Mouse (Mus musculus): Measurements from ENCODE around the gene Rab20. TPM values are rescaled to one million over a fixed set of nuclear protein-coding genes. Genes with fewer than 3 reads are reported as not detected.

Gene Rab20
- polyA plus RNA-seq (2014; fragmentation: Nextera tagmentation; extraction: Ambion mirVana) = 0.61 and 0.71 TPM in 2 replicates

GRCm38 (mm10) chr8:11477811-11478761 lies at the start of gene Rab20:
Gene Rab20, minus strand, starts transcription at chr8:11478710.
- under 1% methylated on average over 66 of the region's 69 CpGs for WGBS
- ATAC-seq (ENCODE audit: insufficient number of reproducible peaks, low FRiP score, low TSS enrichment, low read depth) = peak; percentile 45; the same call in 1 of the 2 replicates
- no peak within 1 kb of the TSS for H3K27ac ChIP-seq (replicated peaks; ENCODE audit: low read depth, low read length)

GRCm38 (mm10) chr8:11523331-11523730 lies 44.8 kb upstream of the Rab20 start:
- Histone ChIP-seq H3K27ac (replicated peaks; ENCODE audit: low read depth, low read length) (no peak overlapping the region), H3K4me2 (ENCODE audit: low read depth, severe bottlenecking) (no peak overlapping the region), H3K4me3 (ENCODE audit: low read depth, low read length) (no peak overlapping the region), H3K9me3 (ENCODE audit: control insufficient read depth, low read length) (no peaks in the 10 kb centered on the region), H3K4me1 (ENCODE audit: control insufficient read depth, insufficient read depth, low read length) (no peaks in the 10 kb centered on the region), H3K36me3 (ENCODE audit: control insufficient read depth, insufficient read depth, low read length) (peaks cover 7% of the 10 kb centered on the region), H3K9ac (ENCODE audit: low read length) (no peak overlapping the region), H3K27me3 (ENCODE audit: control insufficient read depth, insufficient read depth, low read length) (no peaks in the 10 kb centered on the region)
- WGBS = 89% methylated on average over 3 of the region's 3 CpGs
- no peak for DNase-seq (ENCODE audit: low spot score)
- no peak for ATAC-seq (ENCODE audit: insufficient number of reproducible peaks, low FRiP score, low TSS enrichment, low read depth)

More at GRCm38 (mm10) chr8:11477811-11478761, at the start of gene Rab20:
- Histone ChIP-seq H3K4me3 (ENCODE audit: low read depth, low read length) (peak within 1 kb of the TSS; percentile 52), H3K9me3 (ENCODE audit: control insufficient read depth, low read length) (no peaks in the 10 kb centered on the region), H3K4me1 (ENCODE audit: control insufficient read depth, insufficient read depth, low read length) (peaks cover 17% of the 10 kb centered on the region), H3K9ac (ENCODE audit: low read length) (no peak within 1 kb of the TSS), H3K36me3 (ENCODE audit: control insufficient read depth, insufficient read depth, low read length) (no peaks in the 10 kb centered on the region), H3K27me3 (ENCODE audit: control insufficient read depth, insufficient read depth, low read length) (peaks cover 55% of the 10 kb centered on the region), H3K4me2 (ENCODE audit: low read depth, severe bottlenecking) (peak within 1 kb of the TSS; percentile 91)
- DNase-seq (ENCODE audit: low spot score) = peak; percentile 83

DNA sequence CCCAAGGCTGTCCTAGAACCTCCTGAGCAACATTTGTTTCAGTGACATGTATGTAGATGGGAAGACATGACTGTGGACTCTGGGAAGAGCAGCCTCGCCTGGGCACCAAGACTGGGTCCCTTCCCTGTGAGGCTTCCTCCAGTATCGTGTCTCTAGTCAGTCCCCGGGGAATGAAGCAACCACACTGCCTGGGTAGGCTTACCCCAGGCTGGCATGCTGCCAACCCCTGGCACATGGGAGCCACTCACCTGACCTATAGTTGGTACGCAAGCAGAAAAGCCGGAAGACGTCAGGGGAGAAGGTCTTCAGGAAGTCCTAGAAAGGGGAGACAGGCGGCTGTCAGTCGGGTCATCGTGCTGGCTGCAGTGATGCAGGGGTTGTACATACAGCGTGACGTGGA lies 40.2 kb upstream of the Rab20 start:
- no peak overlapping the region for H3K27ac ChIP-seq (replicated peaks; ENCODE audit: low read depth, low read length)
- H3K9me3 ChIP-seq (ENCODE audit: control insufficient read depth, low read length) = no peaks in the 10 kb centered on the region
- DNase-seq (ENCODE audit: low spot score) = no peak
- H3K4me3 ChIP-seq (ENCODE audit: low read depth, low read length) = no peak overlapping the region
- no peak overlapping the region for H3K4me2 ChIP-seq (ENCODE audit: low read depth, severe bottlenecking)
- peaks cover 13% of the 10 kb centered on the region; the same call in 1 of the 2 replicates for H3K36me3 ChIP-seq (ENCODE audit: control insufficient read depth, insufficient read depth, low read length)
- no peak overlapping the region for H3K9ac ChIP-seq (ENCODE audit: low read length)
- no peak for ATAC-seq (ENCODE audit: insufficient number of reproducible peaks, low FRiP score, low TSS enrichment, low read depth)
- no peaks in the 10 kb centered on the region for H3K27me3 ChIP-seq (ENCODE audit: control insufficient read depth, insufficient read depth, low read length)
- WGBS = 97% methylated on average over 11 of the region's 11 CpGs
- no peaks in the 10 kb centered on the region for H3K4me1 ChIP-seq (ENCODE audit: control insufficient read depth, insufficient read depth, low read length)

GRCm38 (mm10) chr8:11518056-11518396 lies 39.5 kb upstream of the Rab20 start:
- Histone ChIP-seq H3K36me3 (ENCODE audit: control insufficient read depth, insufficient read depth, low read length) (peaks cover 13% of the 10 kb centered on the region; the same call in 1 of the 2 replicates), H3K4me1 (ENCODE audit: control insufficient read depth, insufficient read depth, low read length) (no peaks in the 10 kb centered on the region), H3K4me2 (ENCODE audit: low read depth, severe bottlenecking) (no peak overlapping the region), H3K4me3 (ENCODE audit: low read depth, low read length) (no peak overlapping the region), H3K9ac (ENCODE audit: low read length) (no peak overlapping the region), H3K27ac (replicated peaks; ENCODE audit: low read depth, low read length) (no peak overlapping the region), H3K27me3 (ENCODE audit: control insufficient read depth, insufficient read depth, low read length) (no peaks in the 10 kb centered on the region), H3K9me3 (ENCODE audit: control insufficient read depth, low read length) (no peaks in the 10 kb centered on the region)
- DNase-seq (ENCODE audit: low spot score) (no peak), ATAC-seq (ENCODE audit: insufficient number of reproducible peaks, low FRiP score, low TSS enrichment, low read depth) (no peak)
- WGBS = 89% methylated on average over 6 of the region's 6 CpGs

GRCm38 (mm10) chr8:11517366-11518055 lies 39.0 kb upstream of the Rab20 start:
- ATAC-seq (ENCODE audit: insufficient number of reproducible peaks, low FRiP score, low TSS enrichment, low read depth) = no peak
- Histone ChIP-seq H3K27me3 (ENCODE audit: control insufficient read depth, insufficient read depth, low read length) (no peaks in the 10 kb centered on the region), H3K9me3 (ENCODE audit: control insufficient read depth, low read length) (no peaks in the 10 kb centered on the region), H3K4me1 (ENCODE audit: control insufficient read depth, insufficient read depth, low read length) (no peaks in the 10 kb centered on the region), H3K9ac (ENCODE audit: low read length) (no peak overlapping the region), H3K36me3 (ENCODE audit: control insufficient read depth, insufficient read depth, low read length) (peaks cover 11% of the 10 kb centered on the region; the same call in 1 of the 2 replicates), H3K4me3 (ENCODE audit: low read depth, low read length) (no peak overlapping the region), H3K4me2 (ENCODE audit: low read depth, severe bottlenecking) (no peak overlapping the region), H3K27ac (replicated peaks; ENCODE audit: low read depth, low read length) (no peak overlapping the region)
- no peak for DNase-seq (ENCODE audit: low spot score)
- 80% methylated on average over 16 of the region's 16 CpGs for WGBS

DNA sequence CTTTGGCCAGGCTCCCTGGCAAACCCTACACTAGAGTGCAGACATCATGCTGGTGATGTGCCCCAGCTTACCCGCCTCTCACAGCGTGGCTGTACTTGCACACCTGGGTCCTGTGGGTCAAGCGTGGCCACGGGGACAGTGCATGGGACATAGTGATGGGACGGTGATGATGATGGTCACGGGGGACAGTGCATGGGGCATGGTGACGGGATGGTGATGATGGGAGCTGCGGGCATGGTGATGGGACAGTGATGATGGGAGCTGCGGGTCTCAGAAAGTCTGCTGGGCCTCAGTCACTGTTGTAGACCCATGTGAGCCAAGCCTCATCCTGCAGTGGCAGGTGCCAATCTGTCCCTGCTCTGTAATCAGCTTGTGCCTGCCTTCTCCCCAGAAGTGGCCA lies 37.8 kb upstream of the Rab20 start:
- no peak overlapping the region for H3K27ac ChIP-seq (replicated peaks; ENCODE audit: low read depth, low read length)
- no peaks in the 10 kb centered on the region for H3K27me3 ChIP-seq (ENCODE audit: control insufficient read depth, insufficient read depth, low read length)
- H3K4me3 ChIP-seq (ENCODE audit: low read depth, low read length) = no peak overlapping the region
- ATAC-seq (ENCODE audit: insufficient number of reproducible peaks, low FRiP score, low TSS enrichment, low read depth) (no peak), DNase-seq (ENCODE audit: low spot score) (no peak)
- H3K9me3 ChIP-seq (ENCODE audit: control insufficient read depth, low read length) = no peaks in the 10 kb centered on the region
- H3K4me2 ChIP-seq (ENCODE audit: low read depth, severe bottlenecking) = no peak overlapping the region
- no peaks in the 10 kb centered on the region for H3K4me1 ChIP-seq (ENCODE audit: control insufficient read depth, insufficient read depth, low read length)
- H3K36me3 ChIP-seq (ENCODE audit: control insufficient read depth, insufficient read depth, low read length) = peaks cover 15% of the 10 kb centered on the region; the same call in 1 of the 2 replicates
- WGBS = 94% methylated on average over 9 of the region's 9 CpGs
- no peak overlapping the region for H3K9ac ChIP-seq (ENCODE audit: low read length)

- DNase-seq (ENCODE audit: low spot score) (no peak), ATAC-seq (ENCODE audit: insufficient number of reproducible peaks, low FRiP score, low TSS enrichment, low read depth) (no peak)
- no peaks in the 10 kb centered on the region for H3K9me3 ChIP-seq (ENCODE audit: control insufficient read depth, low read length)
- no peaks in the 10 kb centered on the region for H3K27me3 ChIP-seq (ENCODE audit: control insufficient read depth, insufficient read depth, low read length)
- no peaks in the 10 kb centered on the region for H3K4me1 ChIP-seq (ENCODE audit: control insufficient read depth, insufficient read depth, low read length)
- no peak overlapping the region for H3K4me3 ChIP-seq (ENCODE audit: low read depth, low read length)
- H3K36me3 ChIP-seq (ENCODE audit: control insufficient read depth, insufficient read depth, low read length) = peaks cover 17% of the 10 kb centered on the region; the same call in 1 of the 2 replicates
- H3K4me2 ChIP-seq (ENCODE audit: low read depth, severe bottlenecking) = no peak overlapping the region
- H3K27ac ChIP-seq (replicated peaks; ENCODE audit: low read depth, low read length) = no peak overlapping the region
- WGBS = 88% methylated on average over 5 of the region's 5 CpGs
- H3K9ac ChIP-seq (ENCODE audit: low read length) = no peak overlapping the region
Observed at GRCm38 (mm10) chr8:11513247-11513646, 34.7 kb upstream of the Rab20 start.

DNA sequence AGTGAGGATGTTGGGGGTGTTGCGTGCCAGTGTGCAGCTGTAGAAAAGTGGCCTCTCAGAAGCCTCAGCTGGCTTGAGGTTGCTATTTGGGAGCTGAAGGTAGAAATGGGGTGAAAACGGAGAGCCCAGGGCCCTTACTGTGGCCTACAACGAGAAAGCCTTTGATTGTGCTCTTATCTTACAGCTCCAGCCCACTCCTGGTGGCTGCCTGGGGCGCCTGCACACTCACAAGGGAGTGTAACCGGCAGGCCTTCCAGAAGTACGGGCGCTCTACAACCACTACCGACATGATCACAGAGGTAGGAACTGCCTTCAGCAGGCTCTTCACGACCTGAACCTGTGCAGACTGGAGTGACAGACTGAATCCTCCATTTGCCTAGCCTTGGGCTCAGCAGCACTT lies 34.2 kb upstream of the Rab20 start:
- no peak for DNase-seq (ENCODE audit: low spot score)
- Histone ChIP-seq H3K4me3 (ENCODE audit: low read depth, low read length) (no peak overlapping the region), H3K4me2 (ENCODE audit: low read depth, severe bottlenecking) (no peak overlapping the region), H3K9me3 (ENCODE audit: control insufficient read depth, low read length) (no peaks in the 10 kb centered on the region), H3K27me3 (ENCODE audit: control insufficient read depth, insufficient read depth, low read length) (no peaks in the 10 kb centered on the region), H3K27ac (replicated peaks; ENCODE audit: low read depth, low read length) (no peak overlapping the region), H3K36me3 (ENCODE audit: control insufficient read depth, insufficient read depth, low read length) (peaks cover 17% of the 10 kb centered on the region; the same call in 1 of the 2 replicates), H3K4me1 (ENCODE audit: control insufficient read depth, insufficient read depth, low read length) (no peaks in the 10 kb centered on the region), H3K9ac (ENCODE audit: low read length) (no peak overlapping the region)
- no peak for ATAC-seq (ENCODE audit: insufficient number of reproducible peaks, low FRiP score, low TSS enrichment, low read depth)
- WGBS = 89% methylated on average over 9 of the region's 9 CpGs
